Mouse (Mus musculus): ENCODE measurements around the gene Dapk2. TPM values are rescaled to one million over a fixed set of nuclear protein-coding genes. Genes with fewer than 3 reads are reported as not detected.

The Dapk2 gene
- total and polyA plus RNA-seq, 3 experiments = 5.6 to 5.8 (median 5.8) TPM

DNA sequence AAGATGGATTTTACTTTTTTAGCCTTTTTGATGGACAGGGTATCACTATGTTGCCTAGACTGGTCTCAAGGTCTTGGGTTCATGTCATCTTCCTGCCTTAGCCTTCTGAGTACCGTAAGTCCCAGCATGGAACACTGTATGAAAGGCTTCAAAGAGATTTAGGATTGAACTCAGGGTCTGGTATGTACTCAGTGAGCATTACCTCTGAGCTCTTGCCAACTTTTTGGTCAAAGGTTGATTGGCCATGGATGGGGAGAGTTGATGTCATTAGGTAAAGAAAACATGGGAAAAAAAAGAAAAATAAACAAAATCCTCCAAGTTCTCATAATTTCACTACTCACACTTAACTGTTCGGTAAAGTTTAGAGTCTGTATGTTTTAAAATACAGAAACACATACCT lies 132.7 kb downstream of the Dapk2 start:
- no peak overlapping the region for H3K4me3 ChIP-seq
- intact Hi-C loops (cut with DNase I) = no loop called here
- no peaks in the 10 kb centered on the region for H3K79me2 ChIP-seq (replicated peaks; ENCODE audit: control insufficient read depth, insufficient read depth, low read length)
- peaks cover 5% of the 10 kb centered on the region for H3K4me1 ChIP-seq (ENCODE audit: control insufficient read depth, insufficient read depth, low read length)
- WGBS = 96% methylated on average over 2 of the region's 2 CpGs
- no peak overlapping the region for H3K27ac ChIP-seq
- H3K36me3 ChIP-seq (ENCODE audit: control insufficient read depth, insufficient read depth, low read length) = no peaks in the 10 kb centered on the region
- H3K9ac ChIP-seq (ENCODE audit: low read depth, low read length) = no peak overlapping the region
- no peaks in the 10 kb centered on the region for H3K27me3 ChIP-seq (ENCODE audit: control insufficient read depth, insufficient read depth, low read length)
- no peak for DNase-seq
- TF ChIP-seq EP300 (IDR thresholded peaks at IDR 0.05; ENCODE audit: insufficient read depth, low read depth, low read length) (no peak), CTCF (IDR thresholded peaks at IDR 0.05) (no peak), POLR2A (IDR thresholded peaks at IDR 0.05; ENCODE audit: insufficient read depth, low read depth, low read length) (no peak)

GRCm38 (mm10) chr9:66293319-66293718 lies 135.3 kb downstream of the Dapk2 start:
- 90% methylated on average over 2 of the region's 2 CpGs for WGBS
- H3K27me3 ChIP-seq (ENCODE audit: control insufficient read depth, insufficient read depth, low read length) = no peaks in the 10 kb centered on the region
- DNase-seq = no peak
- TF ChIP-seq CTCF (IDR thresholded peaks at IDR 0.05) = no peak
- TF ChIP-seq EP300 (IDR thresholded peaks at IDR 0.05; ENCODE audit: insufficient read depth, low read depth, low read length) = no peak
- no peak for TF ChIP-seq POLR2A (IDR thresholded peaks at IDR 0.05; ENCODE audit: insufficient read depth, low read depth, low read length)
- no peaks in the 10 kb centered on the region for H3K36me3 ChIP-seq (ENCODE audit: control insufficient read depth, insufficient read depth, low read length)
- H3K79me2 ChIP-seq (replicated peaks; ENCODE audit: control insufficient read depth, insufficient read depth, low read length) = no peaks in the 10 kb centered on the region
- no peak overlapping the region for H3K4me3 ChIP-seq
- peaks cover 4% of the 10 kb centered on the region for H3K4me1 ChIP-seq (ENCODE audit: control insufficient read depth, insufficient read depth, low read length)
- no peak overlapping the region for H3K9ac ChIP-seq (ENCODE audit: low read depth, low read length)
- H3K27ac ChIP-seq = no peak overlapping the region
- intact Hi-C loops (cut with DNase I) = no loop called here

GRCm38 (mm10) chr9:66294227-66294626 lies 136.2 kb downstream of the Dapk2 start:
- H3K79me2 ChIP-seq (replicated peaks; ENCODE audit: control insufficient read depth, insufficient read depth, low read length) = no peaks in the 10 kb centered on the region
- no peak for DNase-seq
- no peak overlapping the region for H3K4me3 ChIP-seq
- no peaks in the 10 kb centered on the region for H3K27me3 ChIP-seq (ENCODE audit: control insufficient read depth, insufficient read depth, low read length)
- no peak overlapping the region for H3K27ac ChIP-seq
- intact Hi-C loops (cut with DNase I) = no loop called here
- WGBS = 100% methylated on average over 1 of the region's 1 CpGs
- H3K9ac ChIP-seq (ENCODE audit: low read depth, low read length) = no peak overlapping the region
- H3K36me3 ChIP-seq (ENCODE audit: control insufficient read depth, insufficient read depth, low read length) = no peaks in the 10 kb centered on the region
- TF ChIP-seq CTCF (IDR thresholded peaks at IDR 0.05) (no peak), EP300 (IDR thresholded peaks at IDR 0.05; ENCODE audit: insufficient read depth, low read depth, low read length) (no peak), POLR2A (IDR thresholded peaks at IDR 0.05; ENCODE audit: insufficient read depth, low read depth, low read length) (no peak)
- H3K4me1 ChIP-seq (ENCODE audit: control insufficient read depth, insufficient read depth, low read length) = peaks cover 4% of the 10 kb centered on the region

- no peaks in the 10 kb centered on the region for H3K36me3 ChIP-seq (ENCODE audit: control insufficient read depth, insufficient read depth, low read length)
- no peak overlapping the region for H3K27ac ChIP-seq
- DNase-seq = peak; percentile 57 to 61
- no peak overlapping the region for H3K9ac ChIP-seq (ENCODE audit: low read depth, low read length)
- intact Hi-C loops (cut with DNase I) = no loop called here
- peaks cover 4% of the 10 kb centered on the region for H3K4me1 ChIP-seq (ENCODE audit: control insufficient read depth, insufficient read depth, low read length)
- H3K27me3 ChIP-seq (ENCODE audit: control insufficient read depth, insufficient read depth, low read length) = no peaks in the 10 kb centered on the region
- no peaks in the 10 kb centered on the region for H3K79me2 ChIP-seq (replicated peaks; ENCODE audit: control insufficient read depth, insufficient read depth, low read length)
- TF ChIP-seq EP300 (IDR thresholded peaks at IDR 0.05; ENCODE audit: insufficient read depth, low read depth, low read length) (0 out of 2 replicates have a peak, but pooled peaks have one; percentile 40), POLR2A (IDR thresholded peaks at IDR 0.05; ENCODE audit: insufficient read depth, low read depth, low read length) (no peak), CTCF (IDR thresholded peaks at IDR 0.05) (no peak)
- H3K4me3 ChIP-seq = no peak overlapping the region
- 0% methylated on average over 3 of the region's 3 CpGs for WGBS
Measured at GRCm38 (mm10) chr9:66294980-66295410, 137.0 kb downstream of the Dapk2 start.

- H3K36me3 ChIP-seq (ENCODE audit: control insufficient read depth, insufficient read depth, low read length) = no peaks in the 10 kb centered on the region
- H3K4me1 ChIP-seq (ENCODE audit: control insufficient read depth, insufficient read depth, low read length) = peaks cover 4% of the 10 kb centered on the region
- intact Hi-C loops (cut with DNase I) = no loop called here
- H3K27me3 ChIP-seq (ENCODE audit: control insufficient read depth, insufficient read depth, low read length) = no peaks in the 10 kb centered on the region
- WGBS = 57% methylated on average over 6 of the region's 6 CpGs
- no peak for TF ChIP-seq CTCF (IDR thresholded peaks at IDR 0.05)
- TF ChIP-seq POLR2A (IDR thresholded peaks at IDR 0.05; ENCODE audit: insufficient read depth, low read depth, low read length) = no peak
- no peak for TF ChIP-seq EP300 (IDR thresholded peaks at IDR 0.05; ENCODE audit: insufficient read depth, low read depth, low read length)
- no peaks in the 10 kb centered on the region for H3K79me2 ChIP-seq (replicated peaks; ENCODE audit: control insufficient read depth, insufficient read depth, low read length)
- DNase-seq = no peak
- H3K4me3 ChIP-seq = no peak overlapping the region
- no peak overlapping the region; the same call in 1 of the 2 replicates for H3K27ac ChIP-seq
- H3K9ac ChIP-seq (ENCODE audit: low read depth, low read length) = no peak overlapping the region
Measured at GRCm38 (mm10) chr9:66295577-66296120, 137.6 kb downstream of the Dapk2 start.

- peaks cover 4% of the 10 kb centered on the region for H3K4me1 ChIP-seq (ENCODE audit: control insufficient read depth, insufficient read depth, low read length)
- H3K27me3 ChIP-seq (ENCODE audit: control insufficient read depth, insufficient read depth, low read length) = no peaks in the 10 kb centered on the region
- 85% methylated on average over 4 of the region's 4 CpGs for WGBS
- intact Hi-C loops (cut with DNase I) = no loop called here
- no peak overlapping the region for H3K27ac ChIP-seq
- no peak overlapping the region for H3K4me3 ChIP-seq
- DNase-seq = no peak
- no peak for TF ChIP-seq CTCF (IDR thresholded peaks at IDR 0.05)
- TF ChIP-seq EP300 (IDR thresholded peaks at IDR 0.05; ENCODE audit: insufficient read depth, low read depth, low read length) = no peak
- TF ChIP-seq POLR2A (IDR thresholded peaks at IDR 0.05; ENCODE audit: insufficient read depth, low read depth, low read length) = no peak
- H3K9ac ChIP-seq (ENCODE audit: low read depth, low read length) = no peak overlapping the region
- no peaks in the 10 kb centered on the region for H3K36me3 ChIP-seq (ENCODE audit: control insufficient read depth, insufficient read depth, low read length)
- no peaks in the 10 kb centered on the region for H3K79me2 ChIP-seq (replicated peaks; ENCODE audit: control insufficient read depth, insufficient read depth, low read length)
Measured at GRCm38 (mm10) chr9:66298783-66299182, 140.8 kb downstream of the Dapk2 start.
